Mouse (Mus musculus): ENCODE results near the gene Wdr73.
"Not testable (repeated sequence)": the region's sequence is repeated elsewhere in the genome, so short reads cannot be mapped to it uniquely, and the experiment has no call there.

The Wdr73 gene

GRCm38 (mm10) chr7:80900944-80901501 lies at the start of gene Wdr73:
Gene Wdr73 (minus strand): TSS chr7:80901269.
- DNase-seq, result peak; percentile 90 to 92

GRCm38 (mm10) chr7:80947445-80948350 lies 46.6 kb upstream of the Wdr73 start, which contains the start of gene Sec11a:
Gene Sec11a (minus strand): TSS chr7:80947780.
- peak; percentile 97 to 98 for DNase-seq

GRCm38 (mm10) chr7:80939808-80940207 lies 38.7 kb upstream of the Wdr73 start:
- no peak for DNase-seq

DNA sequence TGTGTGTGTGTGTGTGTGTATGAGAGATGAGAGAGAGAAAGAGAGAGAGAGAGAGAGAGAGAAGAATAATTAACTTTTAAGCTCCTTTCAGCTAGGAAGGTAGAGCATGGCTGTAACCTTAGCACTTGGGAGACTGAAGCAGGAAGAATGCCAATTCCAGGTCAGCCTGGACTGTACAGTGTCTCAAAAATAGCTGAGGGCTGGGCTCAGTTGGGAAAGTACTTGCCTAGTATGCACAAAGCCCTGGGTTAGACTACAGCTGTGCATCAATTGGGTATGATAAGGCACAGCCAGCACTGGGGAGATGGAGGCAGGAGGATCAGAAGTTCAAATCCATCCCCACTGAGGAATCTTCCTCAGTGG lies 36.2 kb upstream of the Wdr73 start:
- DNase-seq, result not testable (repeated sequence)

DNA sequence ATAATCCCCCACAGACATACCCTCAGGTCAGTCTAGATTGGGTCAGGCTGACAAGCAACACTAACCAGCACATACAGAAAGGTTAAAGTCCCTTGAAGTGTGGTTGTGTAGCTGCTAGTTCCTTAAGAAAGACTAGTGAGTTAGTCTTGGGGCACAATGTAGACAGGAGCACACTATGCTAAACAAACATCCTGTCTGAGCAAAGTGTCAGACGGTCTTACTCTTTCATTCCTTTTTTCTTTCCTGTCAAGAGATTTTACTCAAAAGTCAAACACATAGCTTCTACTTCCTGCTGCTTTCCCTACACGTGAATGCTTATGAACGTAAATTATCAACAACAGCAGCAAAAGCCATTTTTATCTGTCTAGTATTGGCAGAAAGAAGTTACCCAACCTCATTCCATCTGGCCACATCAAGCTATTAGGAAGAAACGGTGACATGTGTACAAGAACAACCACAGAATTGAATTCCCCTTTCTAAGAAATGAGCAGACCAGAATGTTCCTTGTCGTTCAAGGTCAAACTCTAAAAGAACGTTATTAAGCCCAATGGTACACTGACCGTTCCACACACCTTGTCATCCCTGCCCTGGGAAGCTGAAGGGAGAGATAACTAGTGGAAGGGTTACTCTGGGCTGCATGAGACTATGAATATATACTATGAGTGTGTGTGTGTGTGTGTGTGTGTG lies 35.7 kb upstream of the Wdr73 start:
- DNase-seq, result not testable (repeated sequence)

GRCm38 (mm10) chr7:80935834-80936233 lies 34.8 kb upstream of the Wdr73 start:
- DNase-seq, result no peak

DNA sequence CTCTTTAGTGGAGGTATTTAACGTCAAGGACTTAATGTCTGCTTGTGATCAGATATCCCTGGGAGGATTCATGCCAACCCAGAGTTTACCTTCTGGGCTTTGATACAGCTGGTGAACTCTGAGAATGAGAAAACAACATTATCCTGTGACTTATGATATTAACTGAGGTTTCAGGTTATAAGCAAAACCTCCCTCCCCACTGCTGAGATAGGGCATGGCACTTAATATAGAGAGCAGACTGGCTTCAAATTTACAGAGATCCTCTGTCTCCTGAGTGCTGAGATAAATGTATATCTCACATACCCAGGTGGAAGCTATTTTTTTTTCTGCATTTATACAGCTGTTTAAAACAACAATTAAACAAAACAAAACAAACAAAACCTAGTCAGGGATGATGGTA lies 31.7 kb upstream of the Wdr73 start:
- DNase-seq, result no peak

DNA sequence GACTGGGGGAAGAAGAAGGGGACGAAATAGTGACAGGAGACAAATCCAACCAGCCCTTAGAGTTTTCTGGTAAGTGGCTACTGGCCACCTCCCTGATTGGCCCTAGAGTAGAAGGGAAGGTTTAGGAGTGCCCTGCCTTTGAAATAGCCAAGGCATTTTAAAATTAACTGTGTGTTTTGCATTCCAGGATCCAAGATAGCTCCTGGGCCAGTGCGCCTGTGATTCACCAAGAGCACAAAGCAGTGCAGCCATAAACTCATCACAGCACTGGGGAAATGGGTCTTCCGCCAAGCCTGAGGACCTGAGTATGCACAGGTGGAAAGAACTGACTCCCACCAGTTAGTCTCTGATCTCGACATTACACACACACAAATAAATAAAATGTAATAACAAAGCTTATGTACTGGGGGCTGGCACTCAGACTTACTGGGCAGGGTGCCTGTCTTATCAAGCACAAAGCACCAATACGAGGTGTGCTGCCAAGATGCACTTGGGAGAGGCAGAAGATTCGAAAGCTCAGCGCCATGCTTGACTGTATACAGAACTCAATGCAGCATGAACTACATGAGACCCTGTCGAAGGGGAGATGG lies 30.6 kb upstream of the Wdr73 start:
- no peak for DNase-seq

- DNase-seq, result no peak
These were observed 22.1 kb upstream of the Wdr73 start for GRCm38 (mm10) chr7:80923165-80923564.

DNA sequence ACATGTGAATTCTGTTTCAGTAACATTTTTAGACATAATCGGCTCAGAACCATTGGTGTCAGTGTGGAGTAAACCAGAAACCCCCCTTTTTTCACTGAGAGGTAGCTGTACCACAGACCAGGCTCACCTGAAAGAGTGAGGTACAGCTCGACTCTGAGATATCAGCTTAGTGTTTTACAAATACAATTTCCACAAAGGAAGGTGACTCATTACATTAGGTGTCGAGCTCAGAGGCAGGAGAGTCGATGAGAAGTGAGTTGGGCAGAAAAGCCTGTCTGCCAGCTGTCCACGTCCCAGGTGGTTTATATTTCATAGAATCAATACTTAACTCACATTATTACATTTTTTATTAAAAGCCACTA lies 18.6 kb upstream of the Wdr73 start:
- no peak for DNase-seq

DNA sequence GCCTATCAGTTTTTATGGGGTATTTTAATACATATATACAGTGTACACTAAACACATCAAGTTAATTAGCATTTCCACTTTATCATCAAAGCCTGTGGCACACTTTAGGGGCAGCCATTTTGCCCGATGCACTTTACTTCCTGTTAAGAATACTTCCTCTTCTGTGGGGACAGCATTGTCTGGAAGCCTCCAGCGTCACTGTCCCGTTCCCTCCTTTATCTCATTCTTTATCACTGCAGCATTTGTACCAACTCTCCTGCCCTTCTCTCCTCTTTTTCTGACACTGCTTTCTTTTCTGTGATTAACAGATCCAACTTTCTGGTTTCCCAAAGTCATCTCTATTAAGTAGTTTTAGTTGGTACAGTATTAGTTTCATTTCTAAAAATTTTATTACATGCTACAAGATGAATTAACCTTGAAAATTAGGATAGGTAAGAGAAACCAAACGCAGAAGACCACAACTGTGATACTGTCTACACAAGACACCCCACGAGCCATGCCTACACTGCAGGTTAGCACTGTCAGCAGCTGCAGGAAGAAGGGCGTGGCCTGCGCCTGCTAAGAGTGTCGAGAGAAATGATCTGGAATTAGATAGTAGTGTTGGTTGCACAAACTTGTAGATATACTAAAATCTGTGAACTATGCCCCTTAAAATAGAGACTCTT lies 18.0 kb upstream of the Wdr73 start:
- peak; percentile 58 to 64 for DNase-seq

GRCm38 (mm10) chr7:80917916-80918465 lies 16.9 kb upstream of the Wdr73 start:
- DNase-seq, result no peak

DNA sequence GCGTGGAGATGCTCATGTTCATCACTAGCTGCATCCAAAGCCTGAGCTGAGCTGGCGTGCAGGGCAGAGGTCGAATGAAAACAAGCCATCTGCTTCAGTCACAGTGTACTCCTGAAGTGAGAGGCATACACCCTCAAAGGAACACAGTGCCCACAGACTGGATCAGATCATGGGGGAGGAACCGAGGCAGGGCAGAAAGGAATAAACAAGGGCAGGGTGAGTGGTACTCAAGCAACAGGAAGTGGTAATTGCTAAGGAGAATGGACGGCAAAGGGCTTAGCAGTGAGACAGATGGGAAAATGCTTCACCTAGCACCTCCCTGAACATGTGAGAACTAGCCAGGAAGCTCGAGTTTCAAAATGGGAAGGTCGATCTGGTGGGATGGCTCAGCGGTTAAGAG lies 11.4 kb upstream of the Wdr73 start:
- no peak for DNase-seq

- DNase-seq, result no peak
These were observed 10.0 kb upstream of the Wdr73 start for GRCm38 (mm10) chr7:80911053-80911452.

GRCm38 (mm10) chr7:80904921-80905515 lies 3.9 kb upstream of the Wdr73 start, which contains the start of gene Nmb:
Gene Nmb (minus strand): TSS chr7:80905076.
- peak; percentile 42 to 48 for DNase-seq

GRCm38 (mm10) chr7:80903625-80904422 lies 2.8 kb upstream of the Wdr73 start:
- no peak for DNase-seq

- DNase-seq, result peak; percentile 39 to 40
These were observed 639 bp upstream of the Wdr73 start for GRCm38 (mm10) chr7:80901541-80902274.

DNA sequence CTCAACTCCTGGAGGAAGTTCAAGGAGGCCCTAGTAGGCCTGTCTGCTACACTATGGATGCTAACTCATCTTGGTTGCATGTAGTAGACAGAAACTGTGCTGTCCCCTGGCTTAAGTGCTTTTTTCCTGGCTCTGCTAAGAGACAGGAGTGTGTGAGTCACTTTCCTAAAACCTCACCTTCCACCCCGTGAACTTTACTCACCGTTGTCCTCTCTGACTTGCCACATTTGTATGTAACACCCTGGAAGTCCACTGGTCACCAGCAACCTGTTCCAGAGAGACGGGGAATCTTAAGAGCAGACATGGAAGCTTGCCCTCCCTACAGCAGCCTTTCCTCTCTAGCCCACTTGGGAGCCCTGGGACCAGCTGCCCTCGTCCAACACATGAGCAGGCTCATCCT lies 3.3 kb downstream of the Wdr73 start:
- no peak for DNase-seq

GRCm38 (mm10) chr7:80897134-80897533 lies 3.9 kb downstream of the Wdr73 start:
- DNase-seq, result no peak

DNA sequence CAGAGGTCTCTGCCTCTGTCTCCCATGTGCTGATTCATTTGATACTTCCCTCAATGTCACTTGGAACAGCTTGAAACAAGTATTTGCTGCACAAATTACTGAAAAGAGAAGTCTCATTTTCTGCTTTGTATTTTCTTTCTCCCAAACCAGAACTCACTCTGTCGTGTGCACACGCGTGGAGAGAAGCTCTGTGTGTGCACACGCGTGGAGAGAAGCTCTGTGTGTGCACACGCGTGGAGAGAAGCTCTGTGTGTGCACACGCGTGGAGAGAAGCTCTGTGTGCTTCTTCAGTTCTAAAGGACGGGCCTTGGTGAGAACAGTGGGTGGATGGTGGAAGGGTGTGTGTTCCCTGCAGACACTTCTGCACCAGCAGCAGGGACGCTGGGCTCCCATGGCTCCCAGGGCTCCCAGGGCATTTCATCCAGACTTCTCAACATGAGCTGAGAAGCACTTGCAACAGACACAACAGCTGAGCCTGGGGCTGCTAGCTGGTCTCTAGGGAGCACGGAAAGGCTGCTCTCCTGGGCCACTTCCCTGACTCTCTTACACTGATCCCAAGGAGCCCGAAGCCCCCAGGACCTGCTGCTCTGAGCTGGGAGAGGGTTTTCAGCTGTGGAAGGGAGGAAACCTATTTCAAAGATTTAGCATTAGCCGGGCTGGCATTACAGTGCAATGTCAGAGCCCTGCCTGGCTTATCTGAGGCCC lies 6.1 kb downstream of the Wdr73 start:
- DNase-seq, result no peak

All from B cell, adult 2 months (primary cell).